Mouse (Mus musculus) lung, postnatal 4 days (tissue): Measurements from ENCODE around the gene Furin.
A peak's percentile ranks its signal among the peaks of the same experiment; 100 is the strongest.

Source experiments
- DNase-seq, 2 experiments: peaks; one replicate each; pipeline ENCODE4 v3.0.0; 2021

Gene Furin

DNA sequence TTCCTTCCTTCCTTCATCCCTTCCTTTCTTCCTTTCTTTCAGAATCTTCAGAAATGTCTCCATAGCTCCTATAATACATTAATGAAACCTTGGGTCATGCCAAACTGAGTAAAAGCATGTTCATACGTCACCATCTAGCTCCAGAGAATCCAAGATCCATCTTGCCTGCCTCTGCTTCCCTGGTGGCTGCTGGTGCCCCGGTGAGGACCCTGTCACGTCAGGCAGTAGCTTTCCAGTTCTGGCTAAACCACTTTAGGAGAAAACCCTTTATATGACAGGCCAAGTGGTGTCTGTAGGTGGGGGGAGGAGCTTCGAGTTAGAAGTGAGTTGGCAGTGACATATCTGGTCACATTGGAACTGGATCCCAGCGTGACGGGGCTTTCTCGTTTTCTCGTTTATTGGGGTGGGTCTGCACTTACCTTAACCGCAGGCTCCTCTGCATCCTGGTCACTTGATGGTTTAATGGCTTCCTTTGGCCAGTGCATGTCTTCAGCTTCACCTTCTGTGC lies at the start of gene Furin:
Furin (minus strand) TSS at position 249 of the 508 bp plus-strand sequence.
- DNase-seq: no peak

DNA sequence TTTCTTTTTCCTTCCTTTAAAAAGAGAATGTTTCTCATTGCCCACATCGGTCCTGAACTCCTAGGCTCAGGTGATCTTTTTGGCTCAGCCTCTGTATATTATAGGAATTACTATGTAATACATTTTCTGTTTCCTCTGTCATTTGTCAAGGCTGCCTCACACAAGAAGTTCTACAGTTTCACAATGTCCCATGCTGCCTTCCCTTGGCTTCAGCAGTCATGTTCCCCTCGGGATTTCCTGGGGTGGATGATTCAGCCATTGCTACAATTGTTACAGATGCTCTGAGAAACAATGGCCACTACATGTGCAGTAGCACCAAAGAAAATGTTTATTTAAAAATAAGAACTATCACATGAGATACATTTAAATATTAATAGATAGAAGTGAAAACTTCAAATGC lies 49.5 kb upstream of the Furin start:
- DNase-seq: no peak

DNA sequence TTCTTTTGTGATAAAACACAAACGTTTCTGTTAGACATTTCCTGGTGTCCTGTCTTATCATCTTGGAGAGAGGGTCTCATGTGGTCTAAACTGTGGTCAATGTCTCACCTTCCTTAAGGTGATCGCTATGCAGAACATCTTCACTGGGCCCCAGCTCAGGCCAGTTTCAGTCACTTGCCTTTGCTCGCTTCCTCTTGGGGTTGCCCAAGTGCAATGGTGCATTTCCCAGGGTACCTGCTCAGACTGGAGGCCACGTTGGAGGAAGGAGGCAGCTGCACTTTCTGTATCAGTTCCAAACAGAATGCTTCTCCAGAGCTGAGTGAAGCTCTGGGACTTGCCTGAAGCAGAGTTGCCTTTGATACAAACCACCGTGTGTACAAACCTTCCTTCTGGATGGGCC lies 48.8 kb upstream of the Furin start:
- DNase-seq: no peak

DNA sequence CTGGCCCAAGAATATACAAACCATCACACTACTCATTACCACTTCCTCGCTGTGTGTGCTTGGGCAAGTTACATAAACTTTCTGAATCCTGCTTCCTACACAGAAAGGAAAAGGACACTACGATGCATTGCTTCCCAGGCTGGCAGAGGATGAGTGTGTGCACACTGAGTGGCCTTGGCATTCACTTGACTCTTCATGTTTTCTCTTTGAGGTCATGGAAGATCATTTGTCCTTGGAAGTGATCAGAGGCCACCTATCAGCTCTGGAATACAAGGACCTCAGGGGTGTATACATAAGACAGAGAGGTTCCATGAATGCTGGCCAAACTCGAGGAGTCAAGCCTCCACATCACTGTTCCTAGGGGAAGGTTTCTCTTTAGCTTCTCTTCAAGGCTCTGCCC lies 47.9 kb upstream of the Furin start:
- DNase-seq: no peak

DNA sequence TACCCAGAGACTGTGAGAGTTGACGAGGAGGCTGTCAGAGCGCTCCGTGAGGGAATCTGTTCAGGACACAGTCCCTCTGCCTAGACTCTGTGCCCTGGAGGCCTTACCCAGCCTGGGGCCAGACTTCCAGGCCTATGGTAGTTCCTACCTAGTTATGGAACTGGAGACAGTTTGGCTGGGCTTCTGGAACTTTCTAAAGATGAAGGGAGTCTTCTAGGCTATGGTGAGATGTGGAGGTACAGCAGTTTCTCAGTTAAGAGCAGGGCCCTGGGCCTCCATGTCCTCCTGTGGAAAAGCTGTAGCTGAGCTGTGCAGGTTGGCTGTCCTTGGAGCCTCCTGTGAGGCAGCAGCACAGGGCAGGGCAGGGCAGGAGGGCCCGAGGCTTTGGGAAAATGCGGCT lies 47.0 kb upstream of the Furin start:
- DNase-seq: no peak

DNA sequence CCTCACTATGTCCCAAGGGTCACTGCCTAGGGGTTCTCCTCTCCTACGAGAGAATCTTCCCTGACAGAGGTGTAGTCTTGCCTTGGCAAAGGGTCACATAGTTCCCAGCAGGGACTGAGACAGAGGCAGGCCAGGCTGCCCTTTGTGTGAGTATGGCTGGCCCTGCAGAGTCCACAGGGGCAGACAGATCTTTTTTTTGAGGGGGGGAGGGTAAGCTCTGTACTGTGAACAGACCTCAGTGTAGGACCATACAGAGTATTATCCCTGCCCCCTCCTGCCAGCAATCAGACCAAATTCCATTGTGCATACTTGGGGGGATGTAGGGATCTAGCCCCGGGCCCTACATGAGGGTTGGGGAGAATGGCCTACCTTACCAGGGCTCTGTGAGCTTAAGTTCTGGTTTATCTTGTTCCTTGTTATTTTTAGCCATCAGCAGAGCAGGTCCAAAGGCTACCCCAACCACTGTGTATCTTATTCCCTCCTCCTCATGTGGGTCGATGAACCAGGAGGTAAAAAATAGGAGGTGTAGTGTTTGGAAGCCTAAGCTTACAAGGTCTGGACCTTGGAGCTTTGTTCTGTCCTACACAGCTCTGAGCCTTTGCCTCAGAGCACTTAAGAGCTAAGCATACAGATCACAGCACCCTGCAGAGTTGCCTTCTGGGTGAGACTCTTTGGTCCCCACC lies 46.5 kb upstream of the Furin start:
- DNase-seq: no peak

DNA sequence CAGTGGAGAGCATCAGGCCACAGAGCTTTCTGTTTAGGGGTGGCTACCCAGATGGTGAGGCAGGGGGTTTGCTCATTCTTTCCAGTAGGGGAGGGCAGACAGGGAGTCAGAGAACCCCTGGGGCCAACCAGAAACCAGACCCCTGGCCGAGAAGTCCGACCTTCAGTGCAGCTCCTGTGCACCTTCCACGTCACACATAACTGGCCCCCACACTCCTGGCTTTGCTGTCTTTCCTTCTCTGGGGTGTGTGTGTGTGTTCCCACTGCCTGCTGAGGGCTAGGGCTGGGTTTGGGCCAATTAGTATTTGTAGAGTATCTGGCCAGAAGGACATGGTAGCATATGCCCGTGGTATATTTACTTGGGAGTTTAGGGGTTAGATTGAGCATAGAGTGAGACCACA lies 45.1 kb upstream of the Furin start:
- DNase-seq: peak in 1 of 2 experiments; percentile 11

DNA sequence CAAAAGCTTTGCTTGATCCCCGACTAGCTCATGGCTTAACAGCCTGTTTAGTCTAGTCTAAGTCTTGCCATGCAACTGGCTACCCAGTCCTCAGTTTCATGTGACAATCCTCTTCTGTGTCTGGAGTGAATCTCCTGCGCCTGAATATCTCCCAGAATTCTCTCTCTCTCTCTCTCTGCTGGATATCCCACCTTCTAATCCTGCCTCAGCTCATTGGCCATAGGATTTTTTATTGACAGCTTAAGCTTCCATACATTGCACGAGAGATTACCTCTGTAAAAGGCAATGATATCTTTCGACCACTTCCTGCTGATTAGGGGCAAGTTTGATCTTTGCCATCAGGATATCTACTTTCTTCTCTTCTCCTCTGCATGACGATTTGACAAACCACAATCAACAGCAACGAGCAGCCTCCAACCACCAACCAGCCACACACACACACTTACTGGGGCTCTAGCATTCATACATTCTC lies 44.4 kb upstream of the Furin start:
- no peak for DNase-seq

DNA sequence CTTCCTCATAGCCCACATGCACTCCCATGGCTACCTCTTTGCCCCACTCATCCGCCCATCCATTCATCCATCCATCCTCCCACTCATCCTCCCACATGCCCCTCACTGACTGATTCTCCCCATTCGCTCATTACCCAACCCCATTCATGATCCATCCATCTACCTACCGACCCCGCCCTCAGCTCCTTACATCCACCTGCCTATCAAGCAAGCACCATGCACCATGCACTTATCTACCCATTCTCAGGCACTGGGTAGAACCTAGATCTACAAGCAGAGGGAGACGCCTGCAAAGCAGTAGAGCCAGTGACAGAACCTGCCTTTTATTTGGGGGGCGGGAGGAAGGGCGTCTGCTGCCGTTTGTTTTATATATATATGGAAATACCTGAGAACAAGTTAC lies 42.1 kb upstream of the Furin start:
- no peak for DNase-seq

DNA sequence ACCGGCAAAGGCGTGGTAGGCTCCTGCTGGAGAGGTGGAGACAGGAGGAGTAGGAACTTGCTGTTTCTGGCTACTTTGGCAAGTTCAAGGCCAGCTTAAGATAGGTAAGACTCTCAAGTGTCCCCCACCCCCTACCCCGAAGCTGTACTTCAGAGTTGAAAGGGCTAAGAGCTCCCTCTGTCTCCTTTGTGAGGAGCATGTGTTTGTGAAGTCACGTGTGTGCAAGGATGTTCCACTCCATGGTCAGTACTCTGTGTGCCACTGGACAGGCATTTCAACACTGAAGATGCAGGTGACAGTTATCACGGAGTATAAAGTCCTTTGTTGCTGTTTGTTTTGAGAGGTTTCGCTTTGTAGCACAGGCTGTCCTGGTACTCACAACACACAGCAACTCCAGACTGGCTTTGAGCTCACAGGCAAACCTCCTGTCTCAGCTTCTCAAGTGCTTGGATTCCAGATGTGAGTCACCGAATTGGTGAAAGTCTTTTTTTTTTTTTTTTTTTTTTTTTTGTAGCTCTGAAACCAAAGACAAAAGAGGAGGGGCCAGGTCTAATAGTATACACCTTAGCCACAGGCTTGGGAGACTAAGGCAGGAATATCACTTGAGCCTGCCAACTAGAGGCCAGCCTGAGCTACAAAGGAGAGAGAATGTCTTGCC lies 41.1 kb upstream of the Furin start:
- DNase-seq: no peak

DNA sequence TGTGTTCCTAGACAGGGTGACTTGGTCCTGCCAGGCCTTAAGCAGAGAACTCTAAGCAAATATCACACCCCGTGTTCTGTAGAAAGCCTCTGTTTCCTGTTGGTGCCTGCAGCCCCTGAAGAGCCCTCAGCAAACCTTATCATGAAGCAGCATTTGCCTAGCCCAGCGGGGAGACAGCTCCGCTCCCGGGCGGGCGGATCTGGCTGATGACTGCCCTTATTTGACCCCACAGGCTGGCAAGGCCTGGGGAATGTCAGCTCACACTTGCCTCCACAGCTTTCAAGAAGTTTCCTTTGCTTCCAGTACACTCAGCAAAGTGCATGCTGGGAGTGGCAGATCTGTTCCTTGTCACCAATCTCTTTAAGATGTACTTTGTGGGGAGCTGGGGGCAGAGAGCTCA lies 40.3 kb upstream of the Furin start:
- peak; percentile 68 to 89 for DNase-seq

DNA sequence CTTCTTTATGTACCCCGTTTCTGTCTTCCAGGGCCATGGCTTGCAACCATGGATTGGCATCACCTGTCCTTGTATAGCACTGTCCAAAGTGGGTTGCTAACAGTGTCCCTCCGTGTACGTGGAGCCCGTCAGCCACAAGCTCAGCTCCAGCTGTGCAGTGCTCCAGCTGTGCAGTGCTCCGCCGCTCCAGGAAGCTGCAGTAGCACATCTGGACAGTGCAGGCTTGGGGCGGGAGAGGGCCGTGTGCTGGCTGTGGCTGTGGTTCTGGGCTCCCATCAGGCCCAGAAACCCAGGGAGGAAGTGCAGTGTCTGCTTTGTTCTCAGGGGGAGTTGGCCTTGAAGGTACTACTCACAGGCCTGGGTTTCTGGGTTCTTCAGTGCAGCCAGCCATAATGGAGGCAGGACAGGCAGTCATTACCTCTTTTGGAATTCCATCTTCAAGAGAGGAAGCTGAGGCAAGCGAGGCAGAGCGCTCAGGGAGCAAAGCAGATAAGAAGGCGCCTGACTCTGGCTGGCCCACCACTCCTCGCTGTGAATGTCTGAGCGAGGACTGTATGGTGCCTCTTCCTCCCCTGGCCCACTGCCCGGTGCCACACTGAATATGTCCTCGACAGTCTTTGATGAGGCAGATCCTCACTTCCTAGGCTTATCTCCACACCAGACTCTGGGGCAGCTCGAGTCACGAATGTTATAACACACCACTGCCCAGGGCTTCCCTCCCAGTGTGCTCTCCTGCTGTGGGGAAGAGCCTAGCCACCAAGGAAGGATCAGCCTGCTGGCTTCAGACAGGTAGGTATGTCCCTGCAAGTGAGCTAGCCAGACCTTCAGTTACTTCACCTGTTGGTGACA lies 39.4 kb upstream of the Furin start:
- DNase-seq: peak; percentile 51 to 78

DNA sequence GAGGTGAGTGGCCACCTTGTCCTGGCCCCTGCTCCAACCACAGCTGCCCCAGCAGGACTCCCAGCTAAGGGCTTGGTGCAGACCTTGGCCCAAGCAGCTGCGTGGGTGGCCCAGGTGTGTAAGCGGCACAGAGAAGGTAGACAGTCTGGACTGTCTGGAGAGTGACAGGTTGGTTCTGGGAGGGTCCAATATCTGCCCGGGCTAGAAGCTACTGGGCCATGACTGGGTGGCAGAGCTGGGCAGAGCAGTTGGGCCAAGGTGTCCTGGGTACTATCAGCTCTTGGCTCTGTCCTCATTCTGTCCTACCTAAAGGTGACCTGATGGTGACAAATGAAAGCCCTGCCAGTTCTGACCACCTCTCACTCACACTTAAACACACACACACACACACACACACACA lies 37.9 kb upstream of the Furin start:
- DNase-seq: no peak

DNA sequence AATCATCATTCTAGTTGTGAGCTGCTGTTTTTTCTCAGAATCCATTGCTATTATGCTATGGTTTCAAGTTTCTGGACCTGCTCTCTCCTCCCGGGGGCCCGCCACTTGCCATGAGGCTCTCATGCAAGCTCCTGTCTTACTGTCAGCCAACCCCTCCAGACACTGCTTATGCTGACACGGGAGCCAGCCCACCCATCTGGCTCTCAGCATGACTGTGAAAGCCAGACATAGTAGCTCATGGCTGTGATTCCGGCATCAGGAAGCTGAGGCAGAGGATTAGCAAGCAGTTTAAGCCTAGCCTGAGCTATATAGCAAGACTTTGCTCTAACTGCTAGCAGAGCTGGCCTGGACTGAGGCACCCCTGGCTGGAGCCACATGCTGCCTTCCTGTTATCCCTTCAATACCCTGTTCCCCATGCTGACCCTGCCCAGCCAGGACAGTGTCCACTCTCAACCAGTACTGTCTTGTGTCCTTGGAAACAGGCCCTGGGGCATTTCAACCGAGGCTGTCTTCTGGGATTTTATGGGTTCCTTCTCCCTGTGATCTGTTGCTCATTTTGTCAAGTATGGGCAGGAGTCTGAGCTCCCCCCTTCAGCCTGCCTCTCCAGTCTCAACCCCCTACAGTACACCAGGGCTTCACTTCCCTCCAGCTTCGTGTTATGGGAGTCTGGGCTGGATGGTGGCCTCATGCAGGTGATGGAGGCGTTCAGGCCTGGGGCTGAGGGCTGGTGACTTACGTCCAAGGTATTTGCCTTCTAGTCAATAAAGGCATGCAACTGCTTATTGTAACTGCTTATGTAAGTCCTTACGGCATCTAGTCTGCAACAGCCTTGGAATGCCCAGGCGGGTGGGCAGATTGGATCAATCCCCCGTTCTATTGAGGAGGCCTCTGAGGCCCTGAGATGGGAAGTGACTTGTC lies 37.0 kb upstream of the Furin start:
- peak in 1 of 2 experiments; percentile 54 for DNase-seq

DNA sequence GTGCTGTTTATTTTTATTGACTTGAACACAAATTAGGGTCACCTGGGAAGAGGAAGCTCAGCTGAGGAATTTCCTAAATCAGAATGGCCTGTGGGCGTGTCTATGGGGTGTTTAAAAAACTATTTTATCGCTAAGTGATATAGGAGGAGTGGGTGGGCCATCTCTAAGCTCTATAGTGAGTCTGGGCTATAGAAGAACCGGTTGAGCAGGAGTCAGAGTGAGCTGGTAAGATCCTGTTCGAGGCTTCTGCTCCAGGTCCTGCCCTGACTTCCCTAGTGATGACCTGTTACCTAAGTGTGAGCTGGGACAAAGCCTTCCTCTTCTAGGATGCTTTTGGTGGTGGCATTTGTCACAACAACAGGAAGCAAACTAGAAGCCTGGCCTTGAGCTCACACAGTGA lies 35.4 kb upstream of the Furin start:
- DNase-seq: no peak

DNA sequence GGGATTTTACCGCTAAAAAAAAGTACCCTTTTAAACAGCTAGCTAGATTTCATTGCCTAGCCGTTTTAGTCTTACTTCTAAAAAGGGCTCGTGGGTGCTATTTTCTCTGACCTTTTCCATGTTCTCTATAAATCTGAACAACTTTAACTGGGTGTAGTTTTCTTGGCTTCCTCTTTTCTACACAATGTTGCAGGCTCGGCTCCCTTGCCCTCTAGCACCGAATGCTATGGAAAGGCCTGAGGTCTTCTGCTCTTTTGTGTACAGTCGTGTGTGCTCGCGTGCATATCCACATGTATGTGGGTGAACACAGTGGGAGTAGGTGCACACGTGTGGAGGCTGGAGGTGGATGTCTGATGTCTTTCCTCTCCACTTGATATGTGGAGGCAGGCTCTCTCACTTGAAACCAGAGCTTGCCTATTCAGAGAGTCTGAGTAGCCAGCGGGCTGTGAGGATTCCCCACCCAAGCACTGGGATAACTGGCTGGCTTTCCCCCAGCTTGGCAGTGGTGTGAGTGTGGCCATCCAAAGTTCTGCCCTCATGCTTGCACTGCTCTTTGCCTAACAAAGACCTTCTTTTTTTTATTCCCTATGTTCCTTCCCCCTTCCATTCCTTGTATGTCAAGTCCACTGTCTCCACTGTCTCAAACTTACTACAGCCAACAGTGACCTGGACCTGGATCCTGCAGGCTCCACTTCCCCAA lies 34.7 kb upstream of the Furin start:
- no peak for DNase-seq

DNA sequence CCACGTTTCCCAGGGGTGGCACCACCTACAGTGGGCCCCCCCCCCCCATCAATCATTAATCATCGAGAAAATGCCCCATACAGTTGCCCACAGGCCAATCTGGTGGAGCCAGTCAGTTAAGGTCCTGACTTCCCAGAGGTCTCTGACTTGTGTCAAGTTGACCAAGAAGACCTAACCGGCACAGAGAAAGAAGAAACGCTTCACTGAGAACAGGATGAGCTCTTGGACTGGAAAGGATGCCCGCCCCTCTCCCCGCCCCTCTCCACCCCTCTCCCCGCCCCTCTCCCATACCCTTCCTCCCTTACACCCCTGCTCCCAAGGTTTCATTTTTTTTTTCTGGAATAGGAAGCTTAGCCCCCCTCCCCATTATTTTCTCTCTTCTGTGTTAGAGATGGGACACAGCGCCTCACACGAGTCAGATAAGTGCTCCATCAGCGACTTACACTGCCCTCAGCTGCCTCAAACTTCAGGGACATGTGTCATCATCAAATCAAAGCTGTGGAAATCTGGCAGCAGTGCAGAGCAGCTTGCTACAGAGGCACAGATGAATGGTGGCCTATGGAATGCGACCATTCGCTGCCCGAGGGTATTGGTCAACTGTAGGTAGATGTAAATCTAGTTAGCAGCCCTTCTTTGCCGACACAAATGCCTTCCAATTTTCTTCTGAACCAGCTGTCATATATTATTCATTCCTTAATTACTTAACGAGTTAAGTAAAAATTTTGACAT lies 34.0 kb upstream of the Furin start:
- DNase-seq: no peak

DNA sequence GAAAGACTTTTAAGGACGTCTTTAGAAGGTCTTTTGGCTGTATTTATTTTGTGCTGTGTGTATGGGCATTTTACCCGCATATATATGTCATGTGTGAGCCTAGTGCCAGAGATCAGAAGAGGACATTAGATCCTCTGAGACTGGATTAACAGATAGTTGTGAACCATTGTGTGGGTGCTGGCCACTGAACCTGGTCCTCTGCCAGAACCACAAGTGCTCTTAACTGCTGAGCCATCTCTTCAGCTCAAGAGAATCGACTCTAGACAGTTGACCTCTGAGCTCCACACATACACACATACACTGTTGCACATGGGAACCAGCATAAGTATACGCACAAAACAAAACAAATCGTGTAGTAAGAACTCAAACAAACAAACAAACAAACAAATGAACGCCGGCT lies 31.3 kb upstream of the Furin start:
- no peak for DNase-seq

DNA sequence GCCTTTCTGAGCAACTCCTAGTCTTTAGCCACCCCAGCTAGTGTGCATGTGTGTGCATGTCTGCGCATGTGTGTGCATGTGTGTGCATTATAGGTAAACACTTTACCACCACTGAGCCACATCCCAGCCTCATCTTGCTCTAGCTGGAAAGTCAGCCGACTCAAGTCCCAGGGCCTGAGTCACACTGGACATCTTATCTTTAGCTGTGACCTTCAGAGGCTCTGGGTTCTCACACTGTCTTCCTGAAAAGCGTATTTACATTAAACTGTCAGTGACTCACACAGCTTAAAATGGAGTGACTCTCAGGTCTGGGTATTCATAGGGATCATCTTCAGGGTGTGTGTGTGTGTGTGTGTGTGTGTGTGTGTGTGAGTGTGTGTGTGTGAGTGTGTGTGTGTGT lies 30.4 kb upstream of the Furin start:
- DNase-seq: no peak

DNA sequence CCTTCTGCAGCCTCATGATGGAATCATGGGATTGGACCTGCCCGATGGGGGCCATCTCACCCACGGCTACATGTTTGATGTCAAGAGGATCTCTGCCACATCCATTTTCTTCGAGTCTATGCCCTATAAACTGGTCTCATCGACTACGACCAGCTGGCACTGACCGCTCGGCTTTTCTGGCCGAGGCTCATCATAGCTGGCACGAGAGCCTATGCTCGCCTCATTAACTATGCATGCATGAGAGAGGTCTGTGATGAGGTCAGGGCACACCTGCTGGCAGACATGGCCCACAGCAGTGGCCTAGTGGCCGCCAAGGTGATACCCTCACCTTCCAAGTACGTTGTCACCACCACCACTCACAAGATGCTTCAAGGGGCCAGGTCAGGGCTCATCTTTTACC lies 24.4 kb upstream of the Furin start:
- DNase-seq: no peak

DNA sequence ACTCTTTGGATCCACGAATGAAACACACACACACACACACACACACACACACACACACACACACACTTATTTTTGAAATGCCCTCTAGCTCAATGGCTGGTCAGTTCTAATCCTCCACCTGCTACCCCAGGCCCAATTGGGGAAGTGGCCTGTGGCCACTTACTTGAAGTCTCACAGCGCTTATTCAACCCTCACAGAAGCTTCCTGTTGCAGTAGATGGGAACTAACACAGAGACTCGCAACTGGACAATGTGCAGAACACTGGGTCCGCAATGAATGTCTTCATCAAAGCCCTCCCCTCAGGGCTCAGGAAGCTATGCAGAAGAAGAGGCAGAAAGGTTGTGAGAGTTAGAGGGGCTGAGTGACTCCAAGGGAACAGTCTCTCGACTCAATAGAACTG lies 22.5 kb upstream of the Furin start:
- no peak for DNase-seq
